Mouse (Mus musculus) spleen, postnatal 36 days (tissue): ENCODE measurements around the gene Pdcd1lg2.
A peak's percentile ranks its signal among the peaks of the same experiment; 100 is the strongest.
"Not testable (repeated sequence)": the region's sequence is repeated elsewhere in the genome, so short reads cannot be mapped to it uniquely, and the experiment has no call there.

Experiments used
- DNase-seq, 2 experiments: peaks; one replicate each; pipeline ENCODE4 v3.0.0; 2022; ENCODE audit warnings: low spot score in 2 of 2, mixed read lengths in 1 of 2

Pdcd1lg2 gene

GRCm38 (mm10) chr19:29383368-29383767, 27.4 kb upstream of the Pdcd1lg2 start:
- DNase-seq = no peak

- DNase-seq = no peak
These were observed 26.3 kb upstream of the Pdcd1lg2 start for GRCm38 (mm10) chr19:29384412-29384811.

- DNase-seq = no peak
These were observed 25.7 kb upstream of the Pdcd1lg2 start for GRCm38 (mm10) chr19:29384994-29385393.

- no peak for DNase-seq
These were observed 24.9 kb upstream of the Pdcd1lg2 start for GRCm38 (mm10) chr19:29385822-29386221.

- DNase-seq = no peak
These were observed 21.9 kb upstream of the Pdcd1lg2 start for GRCm38 (mm10) chr19:29388818-29389217.

GRCm38 (mm10) chr19:29390483-29390882, 20.2 kb upstream of the Pdcd1lg2 start:
- no peak for DNase-seq

- no peak for DNase-seq
These were observed 19.4 kb upstream of the Pdcd1lg2 start for GRCm38 (mm10) chr19:29391279-29391678.

- no peak for DNase-seq
These were observed 17.4 kb upstream of the Pdcd1lg2 start for GRCm38 (mm10) chr19:29393333-29393732.

GRCm38 (mm10) chr19:29394721-29395120, 16.0 kb upstream of the Pdcd1lg2 start:
- DNase-seq = no peak

GRCm38 (mm10) chr19:29396353-29396752, 14.4 kb upstream of the Pdcd1lg2 start:
- DNase-seq = no peak

- no peak for DNase-seq
These were observed 10.9 kb upstream of the Pdcd1lg2 start for GRCm38 (mm10) chr19:29399786-29400185.

GRCm38 (mm10) chr19:29400466-29400865, 10.3 kb upstream of the Pdcd1lg2 start:
- no peak for DNase-seq

GRCm38 (mm10) chr19:29402621-29403020, 8.1 kb upstream of the Pdcd1lg2 start:
- DNase-seq = no peak

GRCm38 (mm10) chr19:29403251-29403650, 7.5 kb upstream of the Pdcd1lg2 start:
- DNase-seq = no peak

GRCm38 (mm10) chr19:29405388-29405787, 5.3 kb upstream of the Pdcd1lg2 start:
- DNase-seq = no peak

- no peak for DNase-seq
These were observed 4.4 kb upstream of the Pdcd1lg2 start for GRCm38 (mm10) chr19:29406042-29407017.

GRCm38 (mm10) chr19:29412476-29413420, 2.0 kb downstream of the Pdcd1lg2 start:
- DNase-seq = no peak

GRCm38 (mm10) chr19:29414513-29414912, 3.8 kb downstream of the Pdcd1lg2 start:
- no peak for DNase-seq

- DNase-seq = not testable (repeated sequence)
These were observed 4.2 kb downstream of the Pdcd1lg2 start for GRCm38 (mm10) chr19:29414917-29415316.

GRCm38 (mm10) chr19:29416393-29416902, 5.7 kb downstream of the Pdcd1lg2 start:
- no peak for DNase-seq

- no peak for DNase-seq
These were observed 6.5 kb downstream of the Pdcd1lg2 start for GRCm38 (mm10) chr19:29417188-29417587.

- peak in 1 of 2 experiments; percentile 19 for DNase-seq
These were observed 7.2 kb downstream of the Pdcd1lg2 start for GRCm38 (mm10) chr19:29417894-29418293.
